Mouse (Mus musculus) frontal cortex, postnatal 25 days (tissue): Measurements from ENCODE around the gene Borcs8.

Source experiments
- DNase-seq, 2 experiments: peaks; one replicate each; pipeline ENCODE4 v3.0.0; 2022; ENCODE audit warnings: low spot score in 2 of 2

Borcs8 gene

DNA sequence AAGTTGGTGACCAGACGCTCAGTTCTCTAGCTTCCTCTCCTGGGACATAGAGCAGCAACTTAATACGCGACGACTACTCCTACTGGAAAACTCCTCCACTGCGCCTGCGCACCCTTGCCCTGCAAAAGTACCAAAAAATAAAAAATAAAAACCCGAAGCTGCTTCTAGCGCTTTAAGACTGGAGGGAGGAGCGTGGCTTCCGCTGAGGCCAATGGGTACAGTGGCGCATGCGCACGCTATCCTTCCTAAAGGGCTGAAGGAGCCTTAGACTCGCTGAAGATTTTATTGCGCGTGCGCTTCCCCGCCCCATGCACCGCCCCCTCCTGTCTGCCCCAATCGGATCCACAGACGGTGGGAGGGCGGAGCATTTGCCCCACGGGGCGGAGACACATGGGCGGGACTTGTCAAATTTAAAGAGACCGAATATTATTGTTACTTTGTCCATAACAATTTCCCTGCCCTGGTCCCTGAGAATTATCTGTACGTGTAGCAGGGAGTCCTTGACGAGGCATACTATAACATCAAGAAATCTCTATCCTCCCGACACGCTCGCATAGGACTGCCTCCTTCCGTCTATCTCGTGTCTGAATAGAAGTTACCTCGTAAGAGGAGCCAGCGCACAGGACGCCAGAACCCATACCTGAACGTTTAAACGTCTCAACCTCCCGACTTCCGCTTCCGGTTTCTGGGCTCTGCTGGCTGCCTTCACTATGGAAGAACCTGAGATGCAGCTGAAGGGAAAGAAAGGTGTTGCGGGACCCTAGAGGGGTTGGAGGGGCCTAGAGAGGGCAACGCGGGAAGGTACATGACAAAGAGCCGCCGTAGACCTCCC lies at the start of gene Borcs8, which contains the start of the genes Rfxank and Mef2b:
TSS of gene Borcs8 (plus strand) at position 474 of the 832 bp plus-strand sequence.
TSS of gene Rfxank (minus strand) at position 129 of the 832 bp plus-strand sequence.
TSS of gene Mef2b (plus strand) at position 686 of the 832 bp plus-strand sequence.
- peak; percentile 93 to 95 for DNase-seq

DNA sequence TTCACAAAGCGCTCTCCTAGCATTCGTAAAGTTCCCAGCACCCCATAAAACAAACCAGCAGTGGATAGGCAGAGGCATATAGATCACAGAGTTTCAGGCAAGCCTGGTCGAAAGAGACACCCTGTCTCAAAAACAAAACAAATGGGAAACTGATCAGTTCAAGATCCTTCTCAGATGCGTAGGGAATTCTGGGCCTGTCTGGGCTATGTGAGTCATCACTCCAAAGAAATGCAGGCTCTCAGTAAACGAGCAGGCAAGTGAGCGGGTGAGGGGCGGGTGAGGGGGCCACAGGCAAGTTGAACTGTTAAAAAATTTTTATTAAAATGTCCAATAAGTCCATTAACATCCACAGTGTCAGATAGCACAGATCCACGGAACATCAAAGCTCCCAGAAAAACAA lies 46.5 kb upstream of the Borcs8 start:
- no peak for DNase-seq

DNA sequence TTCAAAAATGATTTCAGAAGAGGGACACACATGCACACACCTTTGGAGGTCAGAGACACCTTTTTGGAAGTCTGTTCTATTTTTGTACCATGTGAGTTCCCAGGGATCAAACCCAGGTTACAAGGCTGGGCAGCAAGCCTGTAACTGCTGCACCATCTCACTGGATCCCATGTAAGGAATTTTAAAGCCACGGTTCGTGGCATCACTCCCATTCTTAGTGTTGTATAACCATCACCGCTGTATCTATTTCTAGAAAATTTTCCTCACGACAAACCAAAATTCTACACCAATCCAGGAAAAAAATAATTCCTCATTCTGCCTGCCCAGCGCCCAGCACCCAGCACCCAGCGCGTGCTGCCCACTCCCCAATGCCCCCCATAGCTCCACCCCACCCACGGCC lies 40.0 kb upstream of the Borcs8 start:
- DNase-seq = no peak

DNA sequence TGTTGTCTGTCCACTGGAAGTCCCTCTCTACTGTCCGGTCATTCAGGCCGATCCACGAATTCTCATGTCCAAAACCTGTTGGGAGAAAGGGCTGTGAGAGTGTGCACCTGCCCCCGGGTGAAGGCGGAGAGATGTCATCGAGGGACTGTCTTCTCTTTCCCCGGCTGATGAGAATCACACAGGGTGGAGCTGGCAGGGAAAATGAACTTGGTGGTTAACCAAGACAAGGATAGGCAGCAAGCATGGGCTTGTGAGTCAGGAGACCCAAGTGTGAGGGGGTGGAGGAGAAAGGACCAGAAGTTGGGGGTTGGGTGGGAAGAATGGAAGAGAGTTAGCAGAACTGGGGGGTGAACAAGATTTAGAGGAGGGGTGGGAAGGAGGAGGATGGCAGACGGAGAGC lies 39.1 kb upstream of the Borcs8 start:
- DNase-seq = no peak

DNA sequence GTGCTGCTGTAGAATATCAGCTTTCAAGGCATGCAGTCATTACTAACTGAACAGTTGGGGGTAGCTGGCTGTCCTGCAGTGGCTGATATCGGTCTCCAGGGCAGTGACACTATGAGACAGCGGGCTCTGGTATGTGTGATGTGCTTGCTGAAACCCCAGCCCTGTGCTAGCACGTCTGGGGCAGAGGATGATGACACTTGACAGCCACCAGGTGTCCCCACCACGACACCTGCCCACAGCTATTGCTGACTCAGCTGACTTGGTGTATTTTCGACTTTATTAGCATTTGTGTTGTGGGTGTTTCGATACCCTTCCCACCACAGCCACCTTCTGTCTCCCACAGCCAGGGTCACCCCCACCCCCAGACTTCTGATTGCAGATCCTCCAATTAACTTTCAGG lies 34.8 kb upstream of the Borcs8 start:
- no peak for DNase-seq

DNA sequence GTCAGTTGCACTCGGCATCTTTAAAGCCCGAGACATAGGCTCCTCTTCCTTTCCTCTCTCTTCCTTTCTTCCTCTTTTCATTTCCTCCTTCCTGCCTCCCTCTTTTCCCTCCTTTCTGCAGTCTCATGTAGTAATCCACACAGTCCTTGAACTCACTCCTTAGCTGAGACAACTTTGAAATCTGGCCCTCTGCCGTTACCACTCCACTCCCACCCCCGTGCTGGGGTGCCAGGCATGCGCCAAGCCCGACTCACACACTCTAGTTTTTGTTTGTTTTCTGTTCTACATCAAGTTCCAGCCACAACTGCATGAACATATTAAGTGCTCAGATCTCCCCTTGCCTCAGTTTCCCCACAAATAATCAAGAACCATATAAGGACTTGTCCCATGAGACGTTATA lies 34.4 kb upstream of the Borcs8 start:
- DNase-seq = no peak

DNA sequence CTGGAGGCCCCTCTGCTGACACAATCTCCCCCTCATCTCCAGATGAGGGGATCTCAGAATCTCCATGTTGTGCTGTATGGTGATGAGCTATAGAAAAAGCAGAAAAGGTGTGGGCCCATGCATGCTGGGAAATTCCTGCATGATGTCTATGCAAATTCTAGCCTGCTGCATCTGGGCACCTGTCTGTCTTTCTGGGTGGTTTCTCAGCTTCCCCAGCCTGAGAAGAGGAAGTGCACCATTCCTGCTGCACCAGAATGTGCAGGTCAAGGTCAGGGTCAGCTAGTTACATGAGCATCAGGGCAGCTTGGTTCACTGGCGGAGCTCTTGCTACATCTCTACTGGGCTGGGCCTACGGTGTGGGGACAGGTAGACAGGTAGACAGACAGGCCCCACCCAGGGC lies 28.8 kb upstream of the Borcs8 start:
- DNase-seq = no peak

DNA sequence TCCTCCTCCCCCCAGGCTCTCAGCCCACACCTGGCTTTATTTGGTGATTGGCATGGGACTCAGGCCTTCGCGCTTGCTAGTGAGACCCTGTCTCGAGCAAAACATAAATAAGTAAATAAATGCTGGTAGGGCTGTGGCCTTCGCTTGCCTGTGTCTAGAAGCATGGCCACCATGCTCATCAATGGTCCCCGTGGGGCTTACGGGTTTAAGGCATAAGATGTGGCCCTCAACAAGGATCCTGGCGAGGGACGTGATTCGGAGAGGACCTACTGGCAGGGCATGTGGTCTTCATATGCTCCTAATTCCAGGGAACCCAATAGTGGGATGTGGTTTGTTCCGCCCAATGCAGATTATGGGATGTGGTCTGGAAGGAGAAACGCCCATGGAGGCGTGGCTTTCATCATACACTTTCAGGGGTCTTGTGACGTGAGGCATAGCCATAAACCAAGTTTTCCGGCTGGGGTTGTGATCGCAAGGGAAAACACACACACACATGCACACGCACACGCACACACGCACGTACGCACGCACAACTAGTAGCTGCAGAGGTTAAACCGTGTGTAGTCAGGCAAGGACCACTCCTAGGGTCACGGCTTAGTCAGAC lies 28.0 kb upstream of the Borcs8 start:
- DNase-seq = no peak

DNA sequence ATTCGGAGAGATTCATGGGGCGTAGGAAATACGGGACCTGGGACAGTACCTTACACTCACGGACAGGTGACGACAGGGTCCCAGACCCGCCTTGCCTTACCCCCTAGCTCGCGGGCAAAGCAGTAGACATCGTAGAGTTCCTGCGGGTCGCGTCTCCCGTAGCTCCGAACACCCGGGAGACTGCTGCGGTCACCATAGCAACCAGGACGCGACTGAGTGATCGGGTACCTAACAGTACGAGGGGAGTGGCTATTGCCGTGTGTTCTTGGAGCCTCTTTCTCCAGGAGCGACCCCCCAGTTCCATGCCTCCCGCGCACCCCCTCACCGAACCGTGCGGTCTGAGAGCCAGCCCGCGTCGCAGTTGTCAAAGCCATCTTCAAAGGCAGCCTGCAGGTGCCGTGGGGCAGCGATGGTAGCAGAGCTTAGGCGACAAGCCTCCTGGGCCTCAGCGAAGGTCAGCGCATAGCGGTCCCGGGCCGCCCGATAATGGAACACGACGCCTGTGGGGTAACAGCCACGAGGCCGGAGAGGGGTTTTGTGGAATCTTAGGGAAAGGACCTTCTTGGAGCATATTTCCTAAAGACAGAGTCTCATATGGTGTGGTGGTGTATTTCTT lies 26.8 kb upstream of the Borcs8 start:
- DNase-seq = no peak

DNA sequence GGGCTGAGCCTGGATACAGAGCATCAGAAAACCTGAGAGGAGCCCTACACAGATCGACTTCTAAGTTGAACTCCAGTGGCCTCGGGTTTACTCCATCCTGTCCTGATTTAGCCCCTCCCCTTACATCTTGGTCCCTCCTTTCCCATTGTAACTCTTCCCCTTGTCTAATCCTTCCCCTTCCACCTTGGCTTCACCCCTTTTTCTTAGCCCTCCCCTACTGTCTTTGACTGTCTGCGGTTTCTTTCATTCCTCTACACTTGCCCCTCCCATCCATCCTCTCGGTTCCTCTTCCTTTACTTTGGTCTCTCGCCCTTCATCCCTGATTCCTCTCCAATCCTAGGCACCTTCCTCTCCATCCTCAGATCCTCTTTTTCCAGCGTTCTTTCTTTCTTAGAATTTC lies 24.8 kb upstream of the Borcs8 start:
- DNase-seq = no peak

DNA sequence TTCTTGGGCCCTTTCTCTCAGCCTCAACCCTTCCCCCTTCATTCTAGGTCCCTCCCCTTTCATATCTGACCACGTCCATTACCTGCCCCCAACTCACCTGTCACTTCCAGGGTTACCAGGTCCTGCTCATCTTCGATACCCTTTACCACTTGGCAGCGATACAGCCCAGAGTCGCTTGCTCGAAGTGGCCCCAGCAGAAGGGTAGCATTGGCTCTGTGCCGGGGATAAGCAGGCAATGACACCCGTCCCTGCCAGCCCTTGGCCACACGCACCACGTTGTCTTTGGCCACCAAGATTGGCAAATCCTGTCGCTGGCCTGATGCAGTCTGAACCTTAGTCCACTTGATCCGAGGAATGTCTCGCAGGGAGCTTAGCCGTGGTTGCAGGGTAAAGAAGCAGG lies 24.4 kb upstream of the Borcs8 start:
- DNase-seq = no peak

DNA sequence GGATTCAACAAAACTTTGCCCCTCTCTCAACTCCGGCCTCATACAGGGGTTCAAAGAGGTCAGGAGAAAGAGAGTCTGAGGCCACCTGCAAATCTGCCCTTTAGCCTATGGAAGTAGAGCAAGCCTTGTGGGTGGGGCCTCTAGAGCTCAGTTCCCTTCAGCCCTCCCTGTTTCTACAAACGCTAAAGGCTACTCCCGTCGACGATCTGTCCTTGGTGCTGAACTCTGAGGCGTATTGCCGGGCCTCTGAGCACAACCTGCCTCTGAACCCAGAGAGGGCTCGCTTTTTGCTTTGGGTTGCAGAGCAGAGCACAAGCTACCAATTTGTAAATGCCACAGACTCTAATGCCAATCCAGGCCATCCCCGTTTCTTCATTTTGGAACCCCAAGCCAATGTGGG lies 21.7 kb upstream of the Borcs8 start:
- DNase-seq = no peak

DNA sequence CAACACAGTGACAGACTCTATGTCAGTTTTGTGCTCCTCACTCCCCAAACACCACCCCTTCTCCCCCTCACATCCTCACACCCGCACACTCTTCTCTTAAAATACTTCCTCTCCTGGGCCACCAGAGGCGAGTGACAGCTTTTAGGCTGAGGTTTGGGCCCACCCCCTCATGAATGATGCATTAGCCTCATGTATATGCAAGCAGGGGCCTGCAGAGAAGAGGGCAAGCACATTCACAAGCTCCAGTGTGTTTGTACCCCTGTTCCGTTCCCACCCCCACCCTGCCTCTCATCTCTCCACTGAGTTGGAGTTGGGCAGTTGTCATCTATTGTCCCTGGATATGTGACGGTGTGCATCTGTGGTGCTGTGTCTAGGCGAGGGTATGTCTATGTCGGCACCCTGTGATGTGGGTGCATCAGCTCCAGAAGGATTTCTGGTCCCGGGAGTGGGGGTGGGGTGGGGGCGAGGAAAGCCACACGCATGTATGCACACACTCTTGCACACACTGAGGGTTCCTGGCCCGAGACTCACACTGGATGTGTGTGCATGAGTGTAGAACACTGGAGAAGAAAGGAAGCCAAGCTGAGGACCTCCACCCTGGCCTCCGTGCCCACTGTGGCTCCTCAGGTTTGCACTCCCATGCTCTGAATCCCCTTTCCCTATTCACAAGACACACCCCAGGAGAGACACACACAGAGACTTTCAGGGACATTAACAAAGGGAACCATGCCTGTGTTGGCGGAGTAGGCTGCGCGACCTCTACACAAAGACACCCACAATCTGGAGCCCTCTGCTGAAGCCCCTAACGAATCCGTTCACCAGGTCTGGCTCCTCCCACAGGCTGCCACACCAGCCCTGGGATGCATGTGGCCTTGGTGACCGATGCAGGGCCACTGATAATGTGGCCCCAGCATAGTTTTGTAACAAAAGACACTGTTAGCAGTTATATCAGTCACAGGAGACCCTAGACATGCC lies 20.3 kb upstream of the Borcs8 start:
- DNase-seq = peak; percentile 33 to 63

DNA sequence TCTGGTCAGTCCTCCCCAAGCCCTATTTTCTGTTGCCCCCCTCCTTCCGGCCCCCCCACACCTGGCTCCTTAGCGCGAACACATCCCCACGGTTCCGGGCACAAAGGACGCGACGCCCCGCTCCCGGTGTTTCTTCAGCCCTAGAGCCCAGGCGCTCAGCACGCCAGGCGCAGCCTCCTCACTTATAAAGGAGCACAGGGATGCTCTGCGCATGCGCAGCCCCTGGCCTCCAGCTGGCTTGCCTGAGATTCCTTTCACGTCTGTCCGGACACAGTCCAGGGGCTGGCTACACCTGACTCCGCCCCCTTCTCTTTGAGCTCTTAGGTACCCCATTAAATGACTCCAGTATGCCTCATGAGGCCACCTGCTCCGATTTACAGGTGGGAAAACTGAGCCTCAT lies 18.6 kb upstream of the Borcs8 start, which contains the start of gene Ncan:
TSS of gene Ncan (minus strand) at position 207 of the 400 bp plus-strand sequence.
- peak; percentile 88 to 92 for DNase-seq

DNA sequence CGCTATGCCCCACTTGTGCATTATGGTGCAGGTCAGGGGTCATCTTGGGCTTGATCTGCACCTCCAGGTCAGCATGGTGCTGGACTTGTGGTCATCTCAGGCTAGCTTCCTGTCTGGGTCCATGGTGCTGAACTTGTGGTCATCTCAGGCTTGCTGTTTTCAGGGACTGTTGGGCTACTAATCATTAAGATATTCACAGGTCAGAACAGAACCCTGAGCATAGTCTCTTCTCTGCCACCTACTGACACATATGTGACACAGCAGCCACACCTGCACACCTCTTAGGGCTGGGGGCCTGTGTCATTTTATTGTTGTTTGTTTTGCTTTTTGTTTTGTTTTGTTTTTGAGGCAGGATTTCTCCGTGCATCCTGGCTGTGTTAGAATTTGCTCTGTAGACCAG lies 16.4 kb upstream of the Borcs8 start:
- DNase-seq = no peak

DNA sequence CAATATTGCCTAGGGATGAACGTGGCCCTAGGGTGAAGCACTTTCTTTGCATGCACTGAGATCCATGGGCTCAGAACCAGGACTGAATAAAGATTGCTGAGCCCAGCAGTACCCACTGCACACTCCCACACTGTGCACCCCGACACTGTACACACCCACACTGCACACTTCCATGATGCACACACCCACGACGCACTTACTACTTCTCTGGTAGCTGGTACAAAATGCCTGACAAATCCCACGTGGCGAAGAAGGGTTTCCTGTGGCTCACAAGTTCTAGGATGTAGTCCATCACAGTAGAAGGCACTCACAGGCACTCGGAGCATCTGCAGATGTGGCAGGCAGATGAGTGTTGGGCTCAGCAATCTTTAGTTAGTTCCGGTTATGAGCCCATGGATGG lies 14.3 kb upstream of the Borcs8 start:
- no peak for DNase-seq

DNA sequence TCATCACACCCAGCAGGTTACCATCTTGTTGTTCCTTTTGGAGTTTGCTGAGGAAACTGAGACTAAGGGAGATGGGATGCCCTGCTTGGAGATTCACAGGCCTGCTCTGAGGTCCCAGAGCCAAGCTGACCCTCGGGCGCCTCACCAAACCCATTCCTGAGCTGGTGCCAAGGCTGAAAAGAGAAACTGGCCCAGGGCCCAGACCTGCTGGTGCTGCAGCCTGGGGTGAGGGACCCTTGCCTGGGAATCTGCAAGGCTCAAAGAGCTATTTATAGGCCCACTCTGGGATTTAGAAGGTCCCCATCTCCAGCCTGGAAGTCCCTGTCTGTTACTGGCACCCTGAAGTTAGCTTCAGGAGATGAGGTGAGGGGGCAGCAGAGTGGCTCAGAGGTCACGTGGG lies 10.9 kb upstream of the Borcs8 start:
- DNase-seq = peak in 1 of 2 experiments; percentile 42

DNA sequence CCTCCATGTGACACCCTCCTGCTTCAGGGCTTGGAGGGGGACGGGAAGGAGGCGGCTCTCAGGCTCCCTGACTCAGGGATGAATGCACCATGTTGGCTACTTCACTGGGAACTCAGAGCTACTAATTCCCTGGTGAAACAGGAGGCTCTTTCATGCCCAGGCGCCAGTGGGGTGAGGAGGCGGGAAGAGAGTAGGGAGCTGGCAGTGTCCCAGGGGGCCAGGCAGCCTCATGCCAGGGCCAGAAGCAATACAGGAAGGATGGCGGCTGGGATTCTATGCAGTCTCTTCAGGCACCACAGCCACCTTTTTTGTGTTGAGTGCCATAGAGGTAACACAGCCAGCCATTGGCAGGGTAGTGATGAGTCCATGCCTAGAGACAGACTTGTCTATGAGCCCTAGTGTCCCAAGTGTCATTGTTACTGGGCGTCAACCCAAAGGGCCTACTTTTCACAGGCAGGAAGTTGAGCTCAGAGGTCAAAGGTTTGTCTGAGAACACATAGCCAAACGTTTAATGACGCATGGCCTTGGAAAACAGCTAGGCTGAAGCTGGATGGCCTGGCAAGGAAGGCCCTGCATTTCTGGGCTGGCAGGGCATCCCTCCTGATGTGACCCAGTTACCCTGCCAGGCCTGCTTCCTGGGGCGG lies 9.9 kb upstream of the Borcs8 start:
- peak; percentile 40 to 48 for DNase-seq

DNA sequence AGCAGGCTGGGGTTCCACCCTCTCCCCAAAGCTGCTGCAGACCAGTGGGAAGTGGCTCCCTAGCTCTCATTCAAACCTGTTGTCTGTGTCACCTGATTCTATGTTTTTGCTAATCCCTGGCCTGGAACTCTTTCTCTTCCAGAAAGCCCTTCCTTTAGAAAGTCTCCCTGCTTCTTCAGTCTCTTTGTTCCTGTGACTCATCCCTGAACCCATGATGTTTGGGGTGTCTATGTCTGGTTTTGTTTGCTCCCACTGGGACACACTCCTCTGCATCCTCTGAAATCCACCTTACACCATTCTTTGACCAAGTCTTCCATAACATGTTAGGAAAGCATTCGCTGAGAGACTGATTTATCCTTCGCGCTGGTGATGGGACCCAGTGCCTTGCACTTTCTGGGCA lies 9.2 kb upstream of the Borcs8 start:
- DNase-seq = no peak

DNA sequence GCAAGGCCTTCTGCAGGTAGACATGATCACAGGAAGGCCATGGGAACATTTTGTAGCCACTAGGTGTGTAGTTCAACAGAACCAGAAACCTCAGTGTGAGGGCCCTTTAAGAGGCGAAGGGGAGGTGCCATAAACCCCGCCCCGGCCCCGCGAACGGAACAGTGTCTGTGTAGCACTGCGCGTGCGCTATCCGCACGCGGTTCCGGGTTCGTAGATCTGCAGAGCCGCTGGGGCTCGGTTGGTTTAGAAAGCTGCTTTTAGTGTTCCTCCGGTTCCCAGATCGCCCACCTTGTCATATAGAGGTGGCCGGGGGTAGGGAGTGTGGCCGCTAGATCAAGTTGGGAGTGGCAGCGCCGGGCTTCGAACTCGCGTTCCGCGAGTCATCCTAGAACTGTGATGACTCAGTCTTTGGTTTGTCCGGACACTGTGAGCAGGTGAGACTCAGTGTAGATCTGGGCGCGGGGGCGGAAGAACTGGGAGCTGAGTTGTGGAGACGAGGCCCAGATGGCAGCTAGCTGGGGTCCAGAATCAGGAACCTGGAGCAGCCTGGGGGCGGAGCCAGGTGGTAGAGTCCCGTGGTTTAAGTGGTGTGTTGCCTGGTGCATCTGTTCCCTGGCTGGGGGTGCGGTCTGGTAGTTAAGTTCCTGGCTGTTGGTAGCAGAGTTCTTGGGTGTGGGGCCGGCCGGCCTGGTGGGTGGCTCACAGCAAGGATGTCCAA lies 8.0 kb upstream of the Borcs8 start, which contains the start of gene Nr2c2ap:
TSS of gene Nr2c2ap (plus strand) at position 168 of the 718 bp plus-strand sequence.
- peak; percentile 44 to 69 for DNase-seq
